Mouse (Mus musculus) testis, adult 2 months (tissue): ENCODE results near the gene Irf8.

Experiments
- CTCF ChIP-seq: fragments of 200-500 bp; IDR thresholded peaks from 2 replicates; pipeline ENCODE4 v1.5.1; 2012; ENCODE audit warnings: low read depth, mild to moderate bottlenecking, inconsistent platforms, low read length, moderate library complexity; ENCODE audit not compliant: control insufficient read depth, insufficient read depth, insufficient replicate concordance
- POLR2A ChIP-seq: fragments of 200-500 bp; IDR thresholded peaks from 2 replicates; pipeline ENCODE4 v1.6.1; 2012; ENCODE audit warnings: low read depth, mild to moderate bottlenecking, inconsistent platforms, low read length, moderate library complexity; ENCODE audit not compliant: control insufficient read depth

DNA sequence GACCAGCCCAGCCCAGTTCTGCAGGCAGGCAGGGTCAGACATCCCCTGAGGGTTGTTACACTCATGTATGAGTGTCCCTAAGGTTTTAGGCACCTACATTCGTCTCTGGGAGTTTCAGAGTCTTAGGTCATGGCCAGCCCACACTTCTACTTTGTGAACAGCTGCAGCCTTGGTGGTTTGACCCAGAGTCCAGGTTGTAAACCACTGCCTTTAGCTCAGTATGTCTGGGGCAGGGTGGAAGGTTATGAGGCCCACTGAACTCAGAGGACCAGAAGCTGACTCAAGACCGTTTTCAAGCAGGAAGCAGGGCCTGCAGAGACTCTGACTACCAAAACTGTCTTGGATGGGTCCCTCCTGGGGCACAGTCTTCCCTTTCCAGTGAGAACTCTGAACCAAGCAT lies 4.4 kb downstream of the Irf8 start:
- TF ChIP-seq POLR2A (no peak), CTCF (no peak)
